Mouse (Mus musculus) right cerebral cortex, postnatal 25 days (tissue): ENCODE measurements around the gene Tigit.

Experiments used
- DNase-seq: peaks from one replicate; pipeline ENCODE4 v3.0.0; 2022

Gene Tigit

GRCm38 (mm10) chr16:43664861-43665260 is 915 bp upstream of the Tigit start:
- DNase-seq = no peak

DNA sequence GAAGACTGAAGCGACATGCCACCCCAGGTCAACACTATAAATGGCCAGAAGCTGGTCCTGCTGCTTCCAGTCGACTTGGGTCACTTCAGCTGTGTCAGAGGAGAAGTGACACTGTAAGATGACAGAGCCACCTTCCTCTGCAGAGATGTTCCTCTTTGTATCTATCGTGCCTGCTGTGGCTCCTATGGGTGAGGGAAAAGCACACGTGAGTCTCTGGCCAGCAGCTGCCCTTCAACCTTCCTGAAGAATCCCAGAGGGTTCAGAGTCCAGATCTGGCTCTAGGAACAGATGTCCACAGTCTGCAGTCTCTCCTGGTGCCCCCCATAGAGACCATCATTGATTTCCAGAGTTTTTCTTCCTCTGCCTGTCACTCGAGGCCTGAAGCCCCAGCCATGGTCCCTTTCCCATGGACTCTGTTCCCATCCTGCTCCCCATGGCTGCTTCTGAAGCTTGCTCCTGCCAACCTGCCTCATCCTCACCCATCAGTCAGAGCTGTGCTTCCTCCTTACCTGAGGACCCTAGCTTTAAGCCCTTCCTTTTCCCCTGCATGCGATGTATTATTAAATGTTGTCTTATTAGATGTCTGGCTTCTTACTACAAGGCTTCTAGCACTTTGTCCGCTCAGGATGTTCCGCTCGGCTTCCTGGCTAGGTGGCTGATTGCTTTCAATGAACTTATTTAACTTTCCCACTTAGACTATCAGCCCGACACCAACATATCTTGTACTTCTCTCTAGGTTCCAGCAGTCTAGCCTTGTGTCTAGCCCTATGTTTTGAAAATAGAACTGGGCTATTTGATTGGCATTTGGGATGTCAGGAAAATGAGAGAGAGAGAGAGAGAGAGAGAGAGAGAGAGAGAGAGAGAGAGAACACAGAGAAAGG is 1.6 kb downstream of the Tigit start:
- DNase-seq = no peak

GRCm38 (mm10) chr16:43661576-43661975 is 2.4 kb downstream of the Tigit start:
- DNase-seq = no peak

GRCm38 (mm10) chr16:43655183-43655787 is 8.7 kb downstream of the Tigit start:
- no peak for DNase-seq

GRCm38 (mm10) chr16:43654269-43654668 is 9.7 kb downstream of the Tigit start:
- no peak for DNase-seq

- no peak for DNase-seq
Measured at GRCm38 (mm10) chr16:43653288-43653687, 10.7 kb downstream of the Tigit start.

GRCm38 (mm10) chr16:43650355-43651080 is 13.4 kb downstream of the Tigit start:
- DNase-seq = no peak

DNA sequence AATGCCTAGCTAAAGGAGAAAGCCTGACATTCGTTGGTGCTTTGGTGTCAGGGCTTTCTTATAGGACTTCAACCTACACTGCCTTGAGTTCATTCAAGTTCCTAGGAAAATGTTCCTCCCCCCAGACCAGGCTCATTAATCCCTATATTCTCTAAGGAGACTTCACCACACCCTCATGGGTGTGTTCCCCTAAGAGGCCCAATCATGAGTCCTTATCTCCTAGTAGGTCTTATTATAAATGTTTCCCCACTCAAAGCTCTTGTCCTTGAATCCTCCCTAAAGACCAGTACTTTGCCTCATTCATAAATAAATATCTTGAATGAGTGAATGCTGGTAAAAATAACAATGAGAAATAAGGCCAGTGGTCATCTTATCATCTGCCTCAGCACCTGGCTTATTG is 16.3 kb downstream of the Tigit start:
- no peak for DNase-seq

GRCm38 (mm10) chr16:43646943-43647342 is 17.0 kb downstream of the Tigit start:
- no peak for DNase-seq

DNA sequence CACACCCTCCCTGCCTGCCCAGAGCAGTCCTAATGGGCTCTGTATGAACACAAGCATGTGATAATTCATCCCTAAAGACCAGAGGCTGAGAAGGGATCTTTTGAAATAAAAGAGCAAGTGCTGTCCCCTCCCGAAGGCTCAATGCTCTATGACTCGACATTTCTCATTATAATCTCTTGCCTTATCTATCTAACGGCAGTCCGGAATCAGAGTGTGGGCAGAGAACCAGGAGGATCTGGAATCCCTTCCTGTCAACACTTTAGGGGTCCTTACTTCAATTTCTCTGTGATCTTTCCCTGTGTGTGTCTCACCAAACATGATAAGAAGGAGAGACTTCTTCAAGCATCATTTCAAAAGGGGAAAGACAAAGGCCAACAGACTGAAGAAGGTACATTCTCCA is 18.1 kb downstream of the Tigit start:
- no peak for DNase-seq

DNA sequence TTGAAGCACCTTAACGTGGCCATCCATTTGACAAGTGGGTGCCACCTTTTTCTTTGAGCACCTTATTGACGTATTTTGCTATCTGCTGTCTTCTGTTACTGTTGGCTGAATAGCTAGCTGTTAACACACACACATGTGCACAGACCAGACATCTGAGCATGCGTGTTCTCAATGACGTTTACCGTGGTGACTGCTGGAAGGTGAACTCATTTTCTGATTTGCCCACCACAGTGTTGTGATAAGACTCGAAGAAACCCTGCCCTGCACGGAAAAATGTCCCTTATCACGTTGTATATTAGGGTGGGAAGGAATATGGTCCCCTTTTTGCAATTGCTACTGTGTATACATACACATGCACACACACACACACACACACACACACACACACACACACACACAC is 22.7 kb downstream of the Tigit start:
- DNase-seq = no peak

- DNase-seq = no peak
Measured at GRCm38 (mm10) chr16:43638406-43639049, 25.4 kb downstream of the Tigit start.

DNA sequence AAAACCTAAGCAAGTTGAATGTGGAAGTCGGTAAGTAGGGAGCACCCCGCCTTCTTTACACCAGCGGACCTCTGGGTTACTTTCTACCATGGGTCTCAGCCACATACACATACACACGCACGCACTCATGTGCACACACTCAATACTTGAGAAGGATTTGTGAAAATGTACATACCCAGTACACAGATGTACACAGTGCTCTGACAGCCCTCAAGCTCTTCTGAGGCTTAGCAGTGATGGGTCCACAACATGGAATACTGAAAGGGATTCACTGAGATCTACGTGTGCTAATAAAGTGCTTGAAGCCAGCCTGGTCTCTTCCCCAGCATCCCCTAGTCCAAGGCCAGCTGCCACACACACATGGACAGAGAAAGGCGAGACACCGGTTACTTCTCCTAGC is 26.7 kb downstream of the Tigit start:
- no peak for DNase-seq

DNA sequence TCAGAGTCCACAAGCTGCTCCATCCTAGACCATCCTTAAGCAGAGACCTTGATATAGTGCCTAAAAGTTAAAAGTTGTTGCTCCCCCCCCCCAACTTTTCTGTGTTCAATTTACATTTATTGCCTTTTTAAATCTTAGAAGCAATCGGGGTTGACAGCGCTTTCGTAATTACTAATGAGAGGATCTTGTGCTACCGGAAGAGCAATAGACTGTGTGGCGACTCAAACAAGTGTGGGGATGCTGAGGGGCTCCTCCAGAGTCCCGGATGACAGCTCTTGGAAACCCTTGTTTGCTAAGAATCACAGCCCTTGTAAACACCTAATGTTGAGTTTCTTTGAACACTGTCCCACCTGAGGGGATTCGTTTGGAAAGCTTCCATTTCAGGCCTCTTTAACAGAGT is 29.9 kb downstream of the Tigit start:
- no peak for DNase-seq

- DNase-seq = no peak
Measured at GRCm38 (mm10) chr16:43631758-43632157, 32.2 kb downstream of the Tigit start.

DNA sequence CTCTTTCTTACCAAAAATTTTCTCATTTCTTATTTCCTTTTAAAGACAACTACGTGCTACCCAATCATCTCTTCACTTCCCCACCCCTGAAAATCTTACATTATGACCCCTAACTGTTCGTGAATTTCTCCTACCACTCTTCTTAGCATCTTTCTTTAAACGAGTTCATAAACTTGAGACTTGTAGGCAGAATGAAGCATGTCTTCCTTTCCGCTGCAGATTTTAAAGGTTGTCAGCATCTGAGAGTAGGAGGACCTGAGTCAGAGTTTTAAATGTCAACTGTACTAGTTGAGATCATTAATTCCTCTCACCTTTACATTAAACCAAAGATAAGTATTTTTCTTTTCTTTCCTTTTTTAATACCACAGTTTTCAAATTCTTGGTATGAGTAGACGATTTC is 35.3 kb downstream of the Tigit start:
- no peak for DNase-seq

DNA sequence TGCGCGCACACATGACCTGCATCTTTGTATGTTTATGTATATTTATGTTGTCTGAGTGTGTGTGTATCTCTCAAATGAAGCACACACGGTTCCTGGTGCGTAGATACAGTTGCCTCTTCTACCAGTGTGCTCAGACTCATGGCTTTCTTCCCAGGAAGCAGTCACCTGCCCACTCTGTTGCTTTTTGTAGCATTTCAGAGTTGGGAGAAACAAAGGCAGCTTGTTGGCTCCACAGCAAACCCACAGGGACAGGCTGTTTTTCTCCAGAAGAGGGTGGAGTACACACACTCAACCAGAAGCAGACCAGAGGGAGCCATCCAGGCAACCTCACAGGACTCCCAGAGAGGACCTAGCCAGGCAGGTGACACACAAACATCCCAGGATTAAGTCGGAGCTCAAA is 38.0 kb downstream of the Tigit start:
- DNase-seq = peak; percentile 59

DNA sequence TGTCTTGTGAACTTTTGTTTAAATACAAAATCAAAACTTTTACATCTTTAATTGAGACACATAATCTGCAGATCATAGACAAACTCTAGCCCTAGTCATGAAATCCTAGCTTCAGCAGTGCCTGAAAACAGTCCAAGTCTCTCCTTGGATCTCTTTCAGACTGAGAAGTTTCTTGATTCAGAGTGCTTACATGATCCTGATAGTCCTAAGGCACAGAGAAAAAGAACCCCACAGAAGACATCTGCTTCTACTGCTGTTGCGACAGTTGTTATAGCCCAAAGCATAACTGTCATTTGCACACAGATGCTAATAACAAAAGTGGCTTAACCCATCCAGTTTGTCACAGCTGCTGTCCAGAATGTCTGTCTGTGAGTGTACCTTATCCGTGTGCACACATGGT is 38.7 kb downstream of the Tigit start:
- DNase-seq = no peak

DNA sequence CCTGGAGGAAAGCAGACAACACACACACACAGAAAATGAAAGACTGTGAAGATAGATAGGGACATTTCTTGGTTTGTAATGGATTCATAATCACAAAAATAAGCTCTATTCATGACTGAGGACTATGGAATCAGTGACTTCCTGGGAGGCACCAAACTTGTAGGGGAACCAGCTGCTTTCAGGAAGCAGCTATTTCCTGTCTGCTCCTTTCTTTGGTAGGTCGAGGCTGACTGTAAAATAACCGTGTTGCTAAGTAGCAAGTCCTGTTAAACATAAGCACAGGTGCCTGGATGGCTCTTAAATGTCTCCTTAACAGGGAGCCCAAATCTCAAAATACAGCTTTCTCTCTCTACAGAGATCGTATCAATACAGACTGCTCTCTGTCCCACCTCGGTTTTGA is 39.1 kb downstream of the Tigit start:
- DNase-seq = no peak

GRCm38 (mm10) chr16:43623315-43624000 is 40.5 kb downstream of the Tigit start:
- DNase-seq = no peak

DNA sequence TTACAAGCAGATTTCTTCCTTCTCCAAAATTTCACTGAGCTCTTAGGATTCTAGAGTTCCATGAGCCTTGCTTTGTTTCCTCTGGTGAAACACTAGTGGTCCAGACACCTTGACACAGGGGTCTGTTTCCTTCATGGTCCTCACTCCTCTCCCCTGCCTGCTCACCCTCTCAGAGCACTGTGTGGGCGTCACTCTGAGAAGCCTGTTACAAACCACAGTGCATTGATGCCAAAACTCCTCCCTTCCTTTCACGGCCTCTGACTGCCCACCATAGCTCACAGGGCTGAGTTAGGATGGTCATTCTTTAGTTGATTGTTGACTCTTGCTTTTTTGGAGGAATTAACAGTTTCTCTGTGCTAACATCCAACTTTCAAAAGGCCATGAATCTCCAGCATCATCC is 43.6 kb downstream of the Tigit start:
- no peak for DNase-seq

- DNase-seq = no peak
Measured at GRCm38 (mm10) chr16:43619277-43619676, 44.7 kb downstream of the Tigit start.

DNA sequence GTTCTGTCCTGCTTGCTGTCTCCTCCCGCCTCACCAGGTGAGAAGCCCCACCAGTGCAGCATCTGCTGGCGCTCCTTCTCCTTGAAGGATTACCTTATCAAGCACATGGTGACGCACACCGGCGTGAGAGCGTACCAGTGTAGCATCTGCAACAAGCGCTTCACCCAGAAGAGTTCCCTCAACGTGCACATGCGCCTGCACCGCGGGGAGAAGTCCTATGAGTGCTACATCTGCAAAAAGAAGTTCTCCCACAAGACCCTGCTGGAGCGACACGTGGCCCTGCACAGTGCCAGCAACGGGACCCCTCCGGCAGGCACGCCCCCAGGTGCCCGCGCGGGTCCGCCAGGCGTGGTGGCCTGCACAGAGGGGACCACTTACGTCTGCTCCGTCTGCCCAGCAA is 45.7 kb downstream of the Tigit start:
- DNase-seq = no peak
